Mouse (Mus musculus): ENCODE measurements around the gene Itga5. TPM values are rescaled to one million over a fixed set of nuclear protein-coding genes. Genes with fewer than 3 reads are reported as not detected.
"Not testable (repeated sequence)": the region's sequence is repeated elsewhere in the genome, so short reads cannot be mapped to it uniquely, and the experiment has no call there.

Itga5 gene
- total RNA-seq (2014; rRNA removed), result 3.0 and 5.4 TPM in 2 replicates
- 18.0 and 28.1 TPM in 2 replicates for polyA plus RNA-seq (2012; rRNA removed)

GRCm38 (mm10) chr15:103366376-103367149 is at the start of gene Itga5:
Gene Itga5, minus strand, starts transcription at chr15:103366763.
- H3K4me1 ChIP-seq (ENCODE audit: control insufficient read depth, insufficient read depth, low read length), result peaks cover 21% of the 10 kb centered on the region
- DNase-seq (ENCODE audit: extremely low read depth, low read depth, low spot score), result peak; percentile 70
- H3K27me3 ChIP-seq (ENCODE audit: control insufficient read depth, insufficient read depth, low read length), result no peaks in the 10 kb centered on the region
- H3K4me3 ChIP-seq (ENCODE audit: insufficient read depth, low read depth, low read length), result peak within 1 kb of the TSS; percentile 92
- peak within 1 kb of the TSS; percentile 95 for H3K27ac ChIP-seq (replicated peaks; ENCODE audit: insufficient read depth, low read depth, low read length)
- TF ChIP-seq POLR2A (IDR thresholded peaks at IDR 0.05; ENCODE audit: extremely low read depth, insufficient read depth, low read length), result peak; percentile 90
- no peak for TF ChIP-seq CTCF (IDR thresholded peaks at IDR 0.05; ENCODE audit: low read depth, low read length)
- 1% methylated on average over 49 of the region's 51 CpGs for WGBS
- H3K9ac ChIP-seq (ENCODE audit: low read depth, low read length), result peak within 1 kb of the TSS; percentile 100
- H3K36me3 ChIP-seq (ENCODE audit: control insufficient read depth, insufficient read depth, low read length), result no peaks in the 10 kb centered on the region
- peaks cover 11% of the 10 kb centered on the region for H3K79me2 ChIP-seq (ENCODE audit: control insufficient read depth, insufficient read depth, low read length)

- H3K79me2 ChIP-seq (ENCODE audit: control insufficient read depth, insufficient read depth, low read length); H3K27ac ChIP-seq (replicated peaks; ENCODE audit: insufficient read depth, low read depth, low read length); DNase-seq (ENCODE audit: extremely low read depth, low read depth, low spot score); H3K4me3 ChIP-seq (ENCODE audit: insufficient read depth, low read depth, low read length); H3K27me3 ChIP-seq (ENCODE audit: control insufficient read depth, insufficient read depth, low read length); H3K4me1 ChIP-seq (ENCODE audit: control insufficient read depth, insufficient read depth, low read length); H3K9ac ChIP-seq (ENCODE audit: low read depth, low read length); H3K36me3 ChIP-seq (ENCODE audit: control insufficient read depth, insufficient read depth, low read length): not testable (repeated sequence)
- 93% methylated on average over 3 of the region's 3 CpGs for WGBS
These were observed 39.0 kb upstream of the Itga5 start for GRCm38 (mm10) chr15:103405586-103405985.

GRCm38 (mm10) chr15:103401361-103401760 is 34.8 kb upstream of the Itga5 start:
- Histone ChIP-seq H3K4me1 (ENCODE audit: control insufficient read depth, insufficient read depth, low read length) (no peaks in the 10 kb centered on the region), H3K27ac (replicated peaks; ENCODE audit: insufficient read depth, low read depth, low read length) (no peak overlapping the region), H3K79me2 (ENCODE audit: control insufficient read depth, insufficient read depth, low read length) (no peaks in the 10 kb centered on the region), H3K36me3 (ENCODE audit: control insufficient read depth, insufficient read depth, low read length) (no peaks in the 10 kb centered on the region), H3K27me3 (ENCODE audit: control insufficient read depth, insufficient read depth, low read length) (no peaks in the 10 kb centered on the region), H3K4me3 (ENCODE audit: insufficient read depth, low read depth, low read length) (no peak overlapping the region), H3K9ac (ENCODE audit: low read depth, low read length) (no peak overlapping the region)
- no peak for DNase-seq (ENCODE audit: extremely low read depth, low read depth, low spot score)
- TF ChIP-seq POLR2A (IDR thresholded peaks at IDR 0.05; ENCODE audit: extremely low read depth, insufficient read depth, low read length) (no peak), CTCF (IDR thresholded peaks at IDR 0.05; ENCODE audit: low read depth, low read length) (no peak)
- 95% methylated on average over 5 of the region's 5 CpGs for WGBS

GRCm38 (mm10) chr15:103393577-103393976 is 27.0 kb upstream of the Itga5 start:
- no peak for DNase-seq (ENCODE audit: extremely low read depth, low read depth, low spot score)
- H3K4me3 ChIP-seq (ENCODE audit: insufficient read depth, low read depth, low read length), result no peak overlapping the region
- H3K4me1 ChIP-seq (ENCODE audit: control insufficient read depth, insufficient read depth, low read length), result no peaks in the 10 kb centered on the region
- H3K27ac ChIP-seq (replicated peaks; ENCODE audit: insufficient read depth, low read depth, low read length), result no peak overlapping the region
- no peaks in the 10 kb centered on the region for H3K27me3 ChIP-seq (ENCODE audit: control insufficient read depth, insufficient read depth, low read length)
- H3K9ac ChIP-seq (ENCODE audit: low read depth, low read length), result no peak overlapping the region
- H3K79me2 ChIP-seq (ENCODE audit: control insufficient read depth, insufficient read depth, low read length), result no peaks in the 10 kb centered on the region
- H3K36me3 ChIP-seq (ENCODE audit: control insufficient read depth, insufficient read depth, low read length), result no peaks in the 10 kb centered on the region
- TF ChIP-seq POLR2A (IDR thresholded peaks at IDR 0.05; ENCODE audit: extremely low read depth, insufficient read depth, low read length) (no peak), CTCF (IDR thresholded peaks at IDR 0.05; ENCODE audit: low read depth, low read length) (no peak)

GRCm38 (mm10) chr15:103388556-103389145 is 22.1 kb upstream of the Itga5 start:
- Histone ChIP-seq H3K9ac (ENCODE audit: low read depth, low read length) (no peak overlapping the region), H3K36me3 (ENCODE audit: control insufficient read depth, insufficient read depth, low read length) (no peaks in the 10 kb centered on the region), H3K4me1 (ENCODE audit: control insufficient read depth, insufficient read depth, low read length) (no peaks in the 10 kb centered on the region), H3K27me3 (ENCODE audit: control insufficient read depth, insufficient read depth, low read length) (no peaks in the 10 kb centered on the region), H3K79me2 (ENCODE audit: control insufficient read depth, insufficient read depth, low read length) (no peaks in the 10 kb centered on the region), H3K27ac (replicated peaks; ENCODE audit: insufficient read depth, low read depth, low read length) (no peak overlapping the region), H3K4me3 (ENCODE audit: insufficient read depth, low read depth, low read length) (no peak overlapping the region)
- TF ChIP-seq POLR2A (IDR thresholded peaks at IDR 0.05; ENCODE audit: extremely low read depth, insufficient read depth, low read length) (no peak), CTCF (IDR thresholded peaks at IDR 0.05; ENCODE audit: low read depth, low read length) (peak; percentile 51; the same call in 1 of the 2 replicates)
- 40% methylated on average over 4 of the region's 4 CpGs for WGBS
- peak; percentile 54 for DNase-seq (ENCODE audit: extremely low read depth, low read depth, low spot score)
